Mouse (Mus musculus): ENCODE measurements around the gene Agmo. TPM values are rescaled to one million over a fixed set of nuclear protein-coding genes. Genes with fewer than 3 reads are reported as not detected.

Agmo gene
- polyA plus RNA-seq, 1 experiment = 0.02 TPM

DNA sequence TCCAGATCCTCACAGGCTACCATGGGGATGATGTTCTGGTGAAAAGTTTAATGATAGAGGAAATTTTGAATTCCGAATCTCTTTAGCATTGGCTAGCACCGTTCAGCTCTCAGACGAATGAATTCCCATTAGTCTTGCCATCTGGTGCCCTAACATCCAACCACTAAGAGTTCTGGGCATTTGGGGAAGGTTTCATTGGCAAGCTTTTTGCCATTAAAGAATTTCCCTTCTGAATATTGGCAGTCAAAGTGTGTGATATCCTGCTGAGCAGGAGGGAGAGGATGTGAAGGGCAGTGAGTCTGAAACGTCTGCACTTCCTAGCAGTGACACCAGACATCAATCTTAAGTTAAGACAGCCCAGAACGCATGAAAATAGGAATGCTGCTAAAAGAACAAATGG lies 93.5 kb downstream of the Agmo start:
- H3K27me3 ChIP-seq (ENCODE audit: control insufficient read depth, insufficient read depth, insufficient read length) = no peaks in the 10 kb centered on the region
- H3K79me2 ChIP-seq (ENCODE audit: control insufficient read depth, insufficient read depth) = no peaks in the 10 kb centered on the region
- no peaks in the 10 kb centered on the region for H3K36me3 ChIP-seq (ENCODE audit: control insufficient read depth, insufficient read depth)
- H3K4me3 ChIP-seq (ENCODE audit: insufficient read depth, poor library complexity, severe bottlenecking) = no peak overlapping the region
- no peaks in the 10 kb centered on the region for H3K79me3 ChIP-seq (ENCODE audit: low read depth)
- TF ChIP-seq FOSL1 (IDR thresholded peaks at IDR 0.05; ENCODE audit: insufficient read depth, low read length, poor library complexity, severe bottlenecking) = no peak
- TF ChIP-seq MYOG (IDR thresholded peaks at IDR 0.05; ENCODE audit: control insufficient read depth, extremely low read depth, insufficient read length) = no peak
- no peak for TF ChIP-seq CEBPB (IDR thresholded peaks at IDR 0.05; ENCODE audit: low read depth)
- TF ChIP-seq MYOD1 (IDR thresholded peaks at IDR 0.05; ENCODE audit: control insufficient read depth, insufficient read length, low read depth) = no peak
- no peak for TF ChIP-seq USF1 (IDR thresholded peaks at IDR 0.05; ENCODE audit: low read depth)
- TF ChIP-seq CTCF (IDR thresholded peaks at IDR 0.05; ENCODE audit: control insufficient read depth, insufficient read depth, insufficient read length) = no peak
- TF ChIP-seq MAX (IDR thresholded peaks at IDR 0.05) = no peak
- H3ac ChIP-seq (ENCODE audit: control insufficient read depth, insufficient read length, low read depth) = no peak overlapping the region

- TF ChIP-seq USF1 (IDR thresholded peaks at IDR 0.05; ENCODE audit: low read depth) (no peak), MYOD1 (IDR thresholded peaks at IDR 0.05; ENCODE audit: control insufficient read depth, insufficient read length, low read depth) (no peak), CEBPB (IDR thresholded peaks at IDR 0.05; ENCODE audit: low read depth) (no peak), MYOG (IDR thresholded peaks at IDR 0.05; ENCODE audit: control insufficient read depth, extremely low read depth, insufficient read length) (no peak), MAX (IDR thresholded peaks at IDR 0.05) (no peak), FOSL1 (IDR thresholded peaks at IDR 0.05; ENCODE audit: insufficient read depth, low read length, poor library complexity, severe bottlenecking) (no peak), CTCF (IDR thresholded peaks at IDR 0.05; ENCODE audit: control insufficient read depth, insufficient read depth, insufficient read length) (no peak)
These were observed 102.8 kb downstream of the Agmo start for GRCm38 (mm10) chr12:37344225-37344624.

GRCm38 (mm10) chr12:37345696-37346095 lies 104.3 kb downstream of the Agmo start:
- no peaks in the 10 kb centered on the region for H3K79me3 ChIP-seq (ENCODE audit: low read depth)
- no peaks in the 10 kb centered on the region for H3K36me3 ChIP-seq (ENCODE audit: control insufficient read depth, insufficient read depth)
- no peak overlapping the region for H3K4me3 ChIP-seq (ENCODE audit: insufficient read depth, poor library complexity, severe bottlenecking)
- H3ac ChIP-seq (ENCODE audit: control insufficient read depth, insufficient read length, low read depth) = no peak overlapping the region
- TF ChIP-seq FOSL1 (IDR thresholded peaks at IDR 0.05; ENCODE audit: insufficient read depth, low read length, poor library complexity, severe bottlenecking) (no peak), USF1 (IDR thresholded peaks at IDR 0.05; ENCODE audit: low read depth) (no peak), CEBPB (IDR thresholded peaks at IDR 0.05; ENCODE audit: low read depth) (no peak), MYOG (IDR thresholded peaks at IDR 0.05; ENCODE audit: control insufficient read depth, extremely low read depth, insufficient read length) (no peak), CTCF (IDR thresholded peaks at IDR 0.05; ENCODE audit: control insufficient read depth, insufficient read depth, insufficient read length) (no peak), MYOD1 (IDR thresholded peaks at IDR 0.05; ENCODE audit: control insufficient read depth, insufficient read length, low read depth) (no peak), MAX (IDR thresholded peaks at IDR 0.05) (no peak)
- H3K27me3 ChIP-seq (ENCODE audit: control insufficient read depth, insufficient read depth, insufficient read length) = no peaks in the 10 kb centered on the region
- no peaks in the 10 kb centered on the region for H3K79me2 ChIP-seq (ENCODE audit: control insufficient read depth, insufficient read depth)

More at GRCm38 (mm10) chr12:37344225-37344624, 102.8 kb downstream of the Agmo start:
- Histone ChIP-seq H3K4me3 (ENCODE audit: insufficient read depth, poor library complexity, severe bottlenecking) (no peak overlapping the region), H3K27me3 (ENCODE audit: control insufficient read depth, insufficient read depth, insufficient read length) (no peaks in the 10 kb centered on the region), H3ac (ENCODE audit: control insufficient read depth, insufficient read length, low read depth) (no peak overlapping the region), H3K79me2 (ENCODE audit: control insufficient read depth, insufficient read depth) (no peaks in the 10 kb centered on the region), H3K79me3 (ENCODE audit: low read depth) (no peaks in the 10 kb centered on the region), H3K36me3 (ENCODE audit: control insufficient read depth, insufficient read depth) (no peaks in the 10 kb centered on the region)

GRCm38 (mm10) chr12:37392316-37392715 lies 150.9 kb downstream of the Agmo start:
- Histone ChIP-seq H3ac (ENCODE audit: control insufficient read depth, insufficient read length, low read depth) (no peak overlapping the region), H3K4me3 (ENCODE audit: insufficient read depth, poor library complexity, severe bottlenecking) (no peak overlapping the region), H3K79me2 (ENCODE audit: control insufficient read depth, insufficient read depth) (no peaks in the 10 kb centered on the region), H3K79me3 (ENCODE audit: low read depth) (no peaks in the 10 kb centered on the region), H3K27me3 (ENCODE audit: control insufficient read depth, insufficient read depth, insufficient read length) (no peaks in the 10 kb centered on the region), H3K36me3 (ENCODE audit: control insufficient read depth, insufficient read depth) (no peaks in the 10 kb centered on the region)
- TF ChIP-seq CTCF (IDR thresholded peaks at IDR 0.05; ENCODE audit: control insufficient read depth, insufficient read depth, insufficient read length) (no peak), MAX (IDR thresholded peaks at IDR 0.05) (no peak), USF1 (IDR thresholded peaks at IDR 0.05; ENCODE audit: low read depth) (no peak), FOSL1 (IDR thresholded peaks at IDR 0.05; ENCODE audit: insufficient read depth, low read length, poor library complexity, severe bottlenecking) (no peak), MYOD1 (IDR thresholded peaks at IDR 0.05; ENCODE audit: control insufficient read depth, insufficient read length, low read depth) (no peak), CEBPB (IDR thresholded peaks at IDR 0.05; ENCODE audit: low read depth) (no peak), MYOG (IDR thresholded peaks at IDR 0.05; ENCODE audit: control insufficient read depth, extremely low read depth, insufficient read length) (no peak)

DNA sequence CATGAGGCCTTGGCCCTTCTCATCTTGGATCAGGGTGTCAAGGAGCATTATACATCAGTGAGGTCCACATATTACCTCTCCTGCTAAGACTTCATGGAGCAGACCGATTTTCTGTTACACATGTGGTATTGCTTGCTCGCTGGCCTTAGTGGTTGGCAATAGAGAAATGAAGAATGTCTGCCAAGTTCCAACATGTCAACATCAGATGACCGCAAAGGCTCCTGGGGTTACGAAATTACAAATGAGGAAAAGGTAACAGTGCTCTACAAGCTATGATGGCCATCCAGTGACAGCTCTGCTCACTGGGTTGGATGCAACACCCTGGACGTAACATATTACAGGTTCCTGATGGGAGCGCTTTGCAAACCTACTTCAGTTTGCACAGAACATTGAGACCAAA lies 161.1 kb downstream of the Agmo start:
- Histone ChIP-seq H3K79me3 (ENCODE audit: low read depth) (no peaks in the 10 kb centered on the region), H3K36me3 (ENCODE audit: control insufficient read depth, insufficient read depth) (no peaks in the 10 kb centered on the region), H3K27me3 (ENCODE audit: control insufficient read depth, insufficient read depth, insufficient read length) (no peaks in the 10 kb centered on the region), H3K4me3 (ENCODE audit: insufficient read depth, poor library complexity, severe bottlenecking) (no peak overlapping the region), H3K79me2 (ENCODE audit: control insufficient read depth, insufficient read depth) (no peaks in the 10 kb centered on the region), H3ac (ENCODE audit: control insufficient read depth, insufficient read length, low read depth) (no peak overlapping the region)
- TF ChIP-seq MYOG (IDR thresholded peaks at IDR 0.05; ENCODE audit: control insufficient read depth, extremely low read depth, insufficient read length) = no peak

GRCm38 (mm10) chr12:37426350-37426749 lies 184.9 kb downstream of the Agmo start:
- Histone ChIP-seq H3K4me3 (ENCODE audit: insufficient read depth, poor library complexity, severe bottlenecking) (no peak overlapping the region), H3K27me3 (ENCODE audit: control insufficient read depth, insufficient read depth, insufficient read length) (no peaks in the 10 kb centered on the region), H3K79me2 (ENCODE audit: control insufficient read depth, insufficient read depth) (no peaks in the 10 kb centered on the region), H3ac (ENCODE audit: control insufficient read depth, insufficient read length, low read depth) (no peak overlapping the region), H3K36me3 (ENCODE audit: control insufficient read depth, insufficient read depth) (no peaks in the 10 kb centered on the region), H3K79me3 (ENCODE audit: low read depth) (no peaks in the 10 kb centered on the region)
- TF ChIP-seq MYOG (IDR thresholded peaks at IDR 0.05; ENCODE audit: control insufficient read depth, extremely low read depth, insufficient read length) (no peak), MYOD1 (IDR thresholded peaks at IDR 0.05; ENCODE audit: control insufficient read depth, insufficient read length, low read depth) (no peak), FOSL1 (IDR thresholded peaks at IDR 0.05; ENCODE audit: insufficient read depth, low read length, poor library complexity, severe bottlenecking) (no peak), CEBPB (IDR thresholded peaks at IDR 0.05; ENCODE audit: low read depth) (no peak), CTCF (IDR thresholded peaks at IDR 0.05; ENCODE audit: control insufficient read depth, insufficient read depth, insufficient read length) (no peak), USF1 (IDR thresholded peaks at IDR 0.05; ENCODE audit: low read depth) (no peak), MAX (IDR thresholded peaks at IDR 0.05) (no peak)
